Mouse (Mus musculus): ENCODE data around the gene Rhbdf2. TPM values are rescaled to one million over a fixed set of nuclear protein-coding genes. Genes with fewer than 3 reads are reported as not detected.

Rhbdf2 gene
- polyA plus RNA-seq, 2 experiments: 5.0 to 11.4 TPM

DNA sequence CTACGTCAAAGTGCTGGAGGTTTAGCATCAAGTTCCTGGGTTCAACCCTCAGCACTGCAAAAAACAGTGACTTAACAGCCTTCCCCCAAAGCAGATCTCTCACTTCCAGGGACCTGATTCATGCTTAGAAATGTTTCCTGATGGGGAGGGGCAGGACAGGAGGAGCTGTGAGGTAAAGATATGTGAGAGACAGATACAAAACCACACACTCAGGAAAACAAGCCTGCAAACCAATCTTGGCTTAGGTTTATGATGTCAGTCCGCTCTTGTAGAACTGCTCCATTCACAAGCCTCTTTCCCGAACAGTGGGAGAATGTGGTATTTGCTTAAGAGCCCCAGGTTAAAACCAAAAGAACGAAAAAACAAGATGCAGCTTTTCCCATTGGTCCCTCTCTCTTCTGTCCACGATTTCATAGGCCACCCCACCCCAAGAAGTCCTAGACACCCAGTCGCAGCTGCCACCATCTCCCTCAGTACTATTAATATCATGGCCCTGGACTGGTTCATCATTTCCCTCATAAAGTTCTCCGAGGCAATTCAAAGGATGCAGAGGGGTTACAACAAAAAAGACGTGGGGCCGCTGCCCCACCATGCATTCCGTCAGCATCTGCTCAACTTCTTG lies 46.7 kb downstream of the Rhbdf2 start:
- TF ChIP-seq POLR2A (IDR thresholded peaks at IDR 0.05; ENCODE audit: borderline replicate concordance, extremely low read depth, insufficient read depth, insufficient read length): no peak
- Histone ChIP-seq H3K27me3 (ENCODE audit: control insufficient read depth, insufficient read depth, low read length) (no peaks in the 10 kb centered on the region), H3K4me1 (ENCODE audit: control insufficient read depth, insufficient read depth, low read length) (peaks cover 16% of the 10 kb centered on the region), H3K9ac (ENCODE audit: low read depth, low read length, severe bottlenecking) (peak overlapping the region; percentile 88), H3K36me3 (ENCODE audit: control insufficient read depth, insufficient read depth, low read length) (no peaks in the 10 kb centered on the region), H3K4me2 (replicated peaks; ENCODE audit: low read depth, low read length, severe bottlenecking) (peak overlapping the region; percentile 79), H3K4me3 (replicated peaks; ENCODE audit: low read length) (peak overlapping the region; percentile 92), H3K9me3 (ENCODE audit: control insufficient read depth, low read length) (no peaks in the 10 kb centered on the region), H3K27ac (replicated peaks; ENCODE audit: low read depth, low read length) (peak overlapping the region; percentile 88)
- ATAC-seq (ENCODE audit: low FRiP score, low read depth) (no peak), DNase-seq (ENCODE audit: low spot score) (no peak)
- WGBS: 16% methylated on average over 10 of the region's 10 CpGs

GRCm38 (mm10) chr11:116579280-116579679 lies 47.5 kb downstream of the Rhbdf2 start:
- no peak for TF ChIP-seq POLR2A (IDR thresholded peaks at IDR 0.05; ENCODE audit: borderline replicate concordance, extremely low read depth, insufficient read depth, insufficient read length)
- H3K27ac ChIP-seq (replicated peaks; ENCODE audit: low read depth, low read length): no peak overlapping the region
- H3K36me3 ChIP-seq (ENCODE audit: control insufficient read depth, insufficient read depth, low read length): no peaks in the 10 kb centered on the region
- DNase-seq (ENCODE audit: low spot score) (no peak), ATAC-seq (ENCODE audit: low FRiP score, low read depth) (no peak)
- H3K4me1 ChIP-seq (ENCODE audit: control insufficient read depth, insufficient read depth, low read length): peaks cover 20% of the 10 kb centered on the region
- H3K4me2 ChIP-seq (replicated peaks; ENCODE audit: low read depth, low read length, severe bottlenecking): no peak overlapping the region
- no peaks in the 10 kb centered on the region for H3K27me3 ChIP-seq (ENCODE audit: control insufficient read depth, insufficient read depth, low read length)
- H3K9me3 ChIP-seq (ENCODE audit: control insufficient read depth, low read length): no peaks in the 10 kb centered on the region
- no peak overlapping the region for H3K4me3 ChIP-seq (replicated peaks; ENCODE audit: low read length)
- H3K9ac ChIP-seq (ENCODE audit: low read depth, low read length, severe bottlenecking): no peak overlapping the region
- 93% methylated on average over 3 of the region's 3 CpGs for WGBS

GRCm38 (mm10) chr11:116575396-116575795 lies 51.4 kb downstream of the Rhbdf2 start:
- no peak for DNase-seq (ENCODE audit: low spot score)
- H3K4me3 ChIP-seq (replicated peaks; ENCODE audit: low read length): no peak overlapping the region
- no peaks in the 10 kb centered on the region for H3K27me3 ChIP-seq (ENCODE audit: control insufficient read depth, insufficient read depth, low read length)
- 86% methylated on average over 2 of the region's 2 CpGs for WGBS
- H3K36me3 ChIP-seq (ENCODE audit: control insufficient read depth, insufficient read depth, low read length): no peaks in the 10 kb centered on the region
- no peak for ATAC-seq (ENCODE audit: low FRiP score, low read depth)
- H3K4me1 ChIP-seq (ENCODE audit: control insufficient read depth, insufficient read depth, low read length): peaks cover 22% of the 10 kb centered on the region
- TF ChIP-seq POLR2A (IDR thresholded peaks at IDR 0.05; ENCODE audit: borderline replicate concordance, extremely low read depth, insufficient read depth, insufficient read length): no peak
- H3K4me2 ChIP-seq (replicated peaks; ENCODE audit: low read depth, low read length, severe bottlenecking): no peak overlapping the region
- H3K27ac ChIP-seq (replicated peaks; ENCODE audit: low read depth, low read length): no peak overlapping the region
- no peak overlapping the region for H3K9ac ChIP-seq (ENCODE audit: low read depth, low read length, severe bottlenecking)
- no peaks in the 10 kb centered on the region for H3K9me3 ChIP-seq (ENCODE audit: control insufficient read depth, low read length)

GRCm38 (mm10) chr11:116574982-116575381 lies 51.8 kb downstream of the Rhbdf2 start:
- H3K27me3 ChIP-seq (ENCODE audit: control insufficient read depth, insufficient read depth, low read length): no peaks in the 10 kb centered on the region

DNA sequence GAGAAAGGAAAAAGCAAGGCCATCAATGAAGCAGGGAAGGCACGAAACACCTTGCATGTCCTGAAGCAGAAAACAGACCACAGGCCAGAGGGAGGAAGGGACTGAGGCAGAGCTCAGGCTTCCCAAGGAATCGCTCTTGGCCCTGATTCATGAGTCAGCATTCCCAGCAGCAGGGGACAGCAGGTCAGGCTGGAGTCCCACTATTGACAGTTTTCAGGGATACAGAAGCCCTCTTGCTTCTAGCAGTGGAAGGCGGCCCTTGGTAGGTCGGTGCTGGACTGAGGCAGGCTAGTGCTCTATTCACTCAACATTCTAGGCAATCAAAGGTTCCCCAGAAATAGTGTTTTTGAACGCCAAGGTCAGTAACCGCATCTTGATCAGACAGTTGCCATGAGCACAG lies 52.3 kb downstream of the Rhbdf2 start:
- Histone ChIP-seq H3K27ac (replicated peaks; ENCODE audit: low read depth, low read length) (no peak overlapping the region), H3K9me3 (ENCODE audit: control insufficient read depth, low read length) (no peaks in the 10 kb centered on the region), H3K9ac (ENCODE audit: low read depth, low read length, severe bottlenecking) (no peak overlapping the region), H3K4me1 (ENCODE audit: control insufficient read depth, insufficient read depth, low read length) (peaks cover 15% of the 10 kb centered on the region), H3K4me2 (replicated peaks; ENCODE audit: low read depth, low read length, severe bottlenecking) (no peak overlapping the region), H3K27me3 (ENCODE audit: control insufficient read depth, insufficient read depth, low read length) (no peaks in the 10 kb centered on the region), H3K4me3 (replicated peaks; ENCODE audit: low read length) (no peak overlapping the region), H3K36me3 (ENCODE audit: control insufficient read depth, insufficient read depth, low read length) (no peaks in the 10 kb centered on the region)
- WGBS: 65% methylated on average over 6 of the region's 6 CpGs
- no peak for TF ChIP-seq POLR2A (IDR thresholded peaks at IDR 0.05; ENCODE audit: borderline replicate concordance, extremely low read depth, insufficient read depth, insufficient read length)
- ATAC-seq (ENCODE audit: low FRiP score, low read depth) (no peak), DNase-seq (ENCODE audit: low spot score) (no peak)

More at GRCm38 (mm10) chr11:116574982-116575381, 51.8 kb downstream of the Rhbdf2 start:
- TF ChIP-seq POLR2A (IDR thresholded peaks at IDR 0.05; ENCODE audit: borderline replicate concordance, extremely low read depth, insufficient read depth, insufficient read length): no peak
- Histone ChIP-seq H3K36me3 (ENCODE audit: control insufficient read depth, insufficient read depth, low read length) (no peaks in the 10 kb centered on the region), H3K4me2 (replicated peaks; ENCODE audit: low read depth, low read length, severe bottlenecking) (no peak overlapping the region), H3K9me3 (ENCODE audit: control insufficient read depth, low read length) (no peaks in the 10 kb centered on the region), H3K9ac (ENCODE audit: low read depth, low read length, severe bottlenecking) (no peak overlapping the region), H3K27ac (replicated peaks; ENCODE audit: low read depth, low read length) (no peak overlapping the region), H3K4me1 (ENCODE audit: control insufficient read depth, insufficient read depth, low read length) (peaks cover 18% of the 10 kb centered on the region), H3K4me3 (replicated peaks; ENCODE audit: low read length) (no peak overlapping the region)
- ATAC-seq (ENCODE audit: low FRiP score, low read depth) (no peak), DNase-seq (ENCODE audit: low spot score) (no peak)
- 46% methylated on average over 6 of the region's 6 CpGs for WGBS

Data from limb, embryonic 14.5 days (tissue).